Mouse (Mus musculus): Measurements from ENCODE around the gene Pdcd11.

- TF ChIP-seq GATA1 (IDR thresholded peaks at IDR 0.05; ENCODE audit: borderline replicate concordance, low read length) = no peak
- TF ChIP-seq FLI1 (IDR thresholded peaks at IDR 0.05; ENCODE audit: low read length) = no peak
These were observed 32.9 kb upstream of the Pdcd11 start for GRCm38 (mm10) chr19:47057684-47058083.
